Mouse (Mus musculus): ENCODE measurements around the gene Zfp523.

DNA sequence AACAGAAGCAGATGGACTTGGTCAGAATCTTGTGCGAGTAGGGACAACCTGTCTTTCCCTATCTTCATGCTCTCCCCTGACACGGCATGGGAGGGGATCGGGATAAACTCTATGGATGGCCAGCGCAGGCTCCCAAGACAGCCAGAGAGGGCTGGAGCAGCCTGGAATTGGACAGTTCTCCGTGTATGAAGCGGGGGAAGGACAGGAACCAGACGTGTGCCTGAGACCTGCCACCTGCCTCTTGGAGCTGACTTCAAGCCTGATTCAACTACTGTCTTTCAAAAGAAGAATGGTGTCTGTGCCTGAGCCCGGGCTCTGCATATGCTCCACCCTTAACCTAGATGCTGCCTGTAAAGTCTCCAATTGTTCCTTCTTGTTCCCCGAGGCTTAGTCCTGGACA, 4.2 kb upstream of the Zfp523 start:
- TF ChIP-seq CTCF (conservative IDR thresholded peaks at IDR 0.05; ENCODE audit: low read length), result no peak
- TF ChIP-seq NANOG (IDR thresholded peaks at IDR 0.05; ENCODE audit: borderline replicate concordance, low read length), result no peak
- TF ChIP-seq POU5F1 (IDR thresholded peaks at IDR 0.05; ENCODE audit: borderline replicate concordance, low read length), result no peak

Measured in E14TG2a.4 (cell line).